Mouse (Mus musculus) ES-E14 (cell line): ENCODE results near the gene 4930432M17Rik. TPM values are rescaled to one million over a fixed set of nuclear protein-coding genes. Genes with fewer than 3 reads are reported as not detected.

Experiments used
- DNase-seq: peaks from one replicate; pipeline ENCODE4 v3.0.0-alpha.2; 2013; ENCODE audit warnings: low read depth, low spot score
- H3K27ac ChIP-seq: 2 replicates; pipeline ENCODE4 v1.5.1; 2012; ENCODE audit warnings: low read depth, mild to moderate bottlenecking, low read length, moderate library complexity, mixed read lengths; ENCODE audit not compliant: poor library complexity, insufficient read depth, severe bottlenecking
- H3K36me3 ChIP-seq: 2 replicates; pipeline ENCODE4 v1.6.1; 2012; ENCODE audit warnings: mild to moderate bottlenecking, low read length, moderate library complexity, mixed read lengths; ENCODE audit not compliant: control insufficient read depth, poor library complexity, insufficient read depth, severe bottlenecking
- H3K4me1 ChIP-seq, 2 experiments: fragments of 150-350 bp in 1 of 2; sonication (generic) in 1 of 2; 2 replicates each; pipeline ENCODE4 v1.6.1; 2012; ENCODE audit warnings: low read length in 2 of 2, mild to moderate bottlenecking in 1 of 2, mixed read lengths in 1 of 2; ENCODE audit not compliant: control insufficient read depth in 2 of 2, insufficient read depth in 2 of 2, poor library complexity in 1 of 2
- H3K4me3 ChIP-seq, 2 experiments: fragments of 150-350 bp in 1 of 2; sonication (generic) in 1 of 2; 2 replicates each; pipeline ENCODE4 v1.5.1; 2012; ENCODE audit warnings: low read length in 2 of 2, low read depth in 1 of 2, mild to moderate bottlenecking in 1 of 2, mixed read lengths in 1 of 2; ENCODE audit not compliant: insufficient read depth in 1 of 2, poor library complexity in 1 of 2, severe bottlenecking in 1 of 2
- H3K9ac ChIP-seq: 2 replicates; pipeline ENCODE4 v1.6.1; 2012; ENCODE audit warnings: low read depth, mild to moderate bottlenecking, low read length, mixed read lengths; ENCODE audit not compliant: poor library complexity, insufficient read depth, severe bottlenecking
- H3K9me3 ChIP-seq: fragments of 150-350 bp; sonication (generic); 2 replicates; pipeline ENCODE4 v1.6.1; 2012; ENCODE audit warnings: low read depth, mild to moderate bottlenecking, low read length; ENCODE audit not compliant: control insufficient read depth, insufficient read depth
- CHD2 ChIP-seq: IDR thresholded peaks from 2 replicates; pipeline ENCODE4 v1.6.1; 2014; ENCODE audit warnings: mild to moderate bottlenecking, low read depth, low read length, inconsistent platforms
- HCFC1 ChIP-seq: IDR thresholded peaks from 2 replicates; pipeline ENCODE4 v1.6.1; 2012; ENCODE audit warnings: low read length, inconsistent platforms, borderline replicate concordance; ENCODE audit not compliant: insufficient read depth
- MAFK ChIP-seq: IDR thresholded peaks from 2 replicates; pipeline ENCODE4 v1.6.1; 2014; ENCODE audit warnings: mild to moderate bottlenecking, low read depth, low read length, inconsistent platforms; ENCODE audit not compliant: insufficient read depth
- ZC3H11A ChIP-seq: IDR thresholded peaks from 2 replicates; pipeline ENCODE4 v1.6.1; 2012; ENCODE audit warnings: low read depth, mild to moderate bottlenecking, inconsistent platforms, low read length, borderline replicate concordance
- ZNF384 ChIP-seq: IDR thresholded peaks from 2 replicates; pipeline ENCODE4 v1.6.1; 2012; ENCODE audit warnings: low read depth, low read length, inconsistent platforms
- in situ Hi-C, 2 experiments: fragments of 600-800 bp; cut with MboI; formaldehyde crosslinking; loops; one replicate each; pipeline ENCODE4 v1.15.1; 2025; ENCODE audit warnings: low sequenced_read_pairs in 2 of 2, inconsistent platforms in 1 of 2; ENCODE audit not compliant: unreplicated experiment in 2 of 2
- total RNA-seq: library from RNA; depleted of rRNA; stranded (reverse); fragments of 300-350 nt; gene quantifications from 2 replicates; pipeline ENCODE4 v1.2.3, GENCODE M21; 2012; rRNA removed

Gene 4930432M17Rik
- not detected in 2 replicates for total RNA-seq

DNA sequence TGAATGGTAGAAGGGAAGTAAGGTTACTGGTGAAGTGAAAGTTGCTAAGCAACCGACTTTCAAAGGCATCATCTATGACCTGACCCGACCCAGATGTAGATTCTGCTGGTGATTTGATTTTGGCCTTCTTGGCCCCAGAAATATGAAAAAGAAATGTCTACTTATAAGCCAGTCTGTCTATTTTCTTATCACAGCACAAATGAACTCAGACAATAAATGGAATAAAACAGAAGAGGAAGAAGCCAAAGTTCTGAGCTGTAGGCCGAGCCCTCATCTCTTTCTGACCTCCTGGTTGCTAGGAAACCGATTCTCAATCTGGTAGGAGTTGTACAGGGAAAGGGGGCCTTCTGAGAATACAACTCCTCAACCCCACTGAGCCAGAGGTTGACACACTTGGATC, at the start of gene 4930432M17Rik:
4930432M17Rik (plus strand) TSS at position 301 of the 400 bp plus-strand sequence.
- Histone ChIP-seq H3K4me3 (no peak within 1 kb of the TSS), H3K4me1 (no peaks in the 10 kb centered on the region), H3K36me3 (no peaks in the 10 kb centered on the region), H3K27ac (no peak within 1 kb of the TSS), H3K9me3 (no peaks in the 10 kb centered on the region), H3K9ac (no peak within 1 kb of the TSS)
- no peak for TF ChIP-seq CHD2
- TF ChIP-seq MAFK: no peak
- TF ChIP-seq ZC3H11A: no peak
- no peak for TF ChIP-seq ZNF384
- no peak for TF ChIP-seq HCFC1
- in situ Hi-C loops: no loop called here
- no peak for DNase-seq

GRCm38 (mm10) chr3:121625662-121626061, 44.9 kb upstream of the 4930432M17Rik start:
- Histone ChIP-seq H3K9ac (no peak overlapping the region), H3K27ac (no peak overlapping the region), H3K4me3 (no peak overlapping the region), H3K36me3 (no peaks in the 10 kb centered on the region), H3K4me1 (no peaks in the 10 kb centered on the region), H3K9me3 (no peaks in the 10 kb centered on the region)
- in situ Hi-C loops: no loop called here
- no peak for TF ChIP-seq HCFC1
- TF ChIP-seq MAFK: no peak
- TF ChIP-seq CHD2: no peak
- TF ChIP-seq ZC3H11A: no peak
- no peak for TF ChIP-seq ZNF384
- no peak for DNase-seq

DNA sequence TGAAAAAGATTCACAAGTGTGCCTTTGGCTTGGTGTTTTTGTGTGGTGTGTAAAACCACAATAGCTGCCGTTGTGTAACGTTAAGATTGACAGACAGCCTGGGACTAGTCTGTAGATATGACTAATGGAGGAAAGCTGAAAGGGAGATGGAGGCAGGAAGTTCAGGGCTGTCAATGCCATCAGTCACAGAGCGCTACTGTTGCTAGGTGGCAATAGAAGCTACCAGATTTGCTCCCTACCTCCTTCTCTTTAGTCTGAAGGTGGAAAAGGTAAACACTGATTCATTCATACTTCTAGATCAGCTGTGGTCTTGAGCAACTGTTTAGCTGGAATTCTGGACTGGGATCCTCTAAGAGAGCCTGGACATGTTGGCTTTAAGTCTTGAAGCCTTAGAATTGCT, 44.3 kb upstream of the 4930432M17Rik start:
- DNase-seq: no peak
- H3K9me3 ChIP-seq: no peaks in the 10 kb centered on the region
- no peaks in the 10 kb centered on the region for H3K36me3 ChIP-seq
- in situ Hi-C loops: no loop called here
- no peak overlapping the region for H3K9ac ChIP-seq
- H3K27ac ChIP-seq: no peak overlapping the region
- no peak overlapping the region for H3K4me3 ChIP-seq
- TF ChIP-seq ZC3H11A: no peak
- TF ChIP-seq MAFK: no peak
- TF ChIP-seq ZNF384: no peak
- TF ChIP-seq CHD2: no peak
- no peak for TF ChIP-seq HCFC1
- no peaks in the 10 kb centered on the region for H3K4me1 ChIP-seq

GRCm38 (mm10) chr3:121628245-121628644, 42.3 kb upstream of the 4930432M17Rik start:
- Histone ChIP-seq H3K27ac (no peak overlapping the region), H3K4me1 (no peaks in the 10 kb centered on the region), H3K9me3 (no peaks in the 10 kb centered on the region), H3K9ac (no peak overlapping the region), H3K36me3 (no peaks in the 10 kb centered on the region), H3K4me3 (no peak overlapping the region)
- DNase-seq: no peak
- in situ Hi-C loops: no loop called here
- TF ChIP-seq ZC3H11A (no peak), ZNF384 (no peak), MAFK (no peak), CHD2 (no peak), HCFC1 (no peak)

- H3K27ac ChIP-seq: no peak overlapping the region
- H3K4me3 ChIP-seq: no peak overlapping the region
- no peak overlapping the region for H3K9ac ChIP-seq
- TF ChIP-seq HCFC1 (no peak), CHD2 (no peak), MAFK (no peak), ZNF384 (no peak), ZC3H11A (no peak)
- H3K4me1 ChIP-seq: no peaks in the 10 kb centered on the region
- in situ Hi-C loops: no loop called here
- H3K36me3 ChIP-seq: no peaks in the 10 kb centered on the region
- H3K9me3 ChIP-seq: no peaks in the 10 kb centered on the region
- DNase-seq: no peak
These were observed 39.9 kb upstream of the 4930432M17Rik start for GRCm38 (mm10) chr3:121630626-121631025.
